Mouse (Mus musculus) spleen, adult 2 months (tissue): Measurements from ENCODE around the gene Nme1. TPM values are rescaled to one million over a fixed set of nuclear protein-coding genes. Genes with fewer than 3 reads are reported as not detected.

Source experiments
- DNase-seq, 2 experiments: peaks; one replicate each; pipeline versions ENCODE4 v3.0.0 to v3.0.0-alpha.2; 2012 to 2021; ENCODE audit warnings: low spot score in 2 of 2, low read depth in 1 of 2
- H3K27ac ChIP-seq: fragments of 200-500 bp; 2 replicates; pipeline ENCODE4 v1.5.1; 2012; ENCODE audit warnings: low read length, inconsistent platforms; ENCODE audit not compliant: insufficient read depth
- H3K27me3 ChIP-seq: fragments of 200-500 bp; 2 replicates; pipeline ENCODE4 v1.6.1; 2012; ENCODE audit warnings: mild to moderate bottlenecking, moderate library complexity, low read length, inconsistent platforms; ENCODE audit not compliant: control insufficient read depth, insufficient read depth
- H3K36me3 ChIP-seq: fragments of 200-500 bp; 2 replicates; pipeline ENCODE4 v1.6.1; 2012; ENCODE audit warnings: mild to moderate bottlenecking, low read length, inconsistent platforms; ENCODE audit not compliant: control insufficient read depth, insufficient read depth
- H3K4me1 ChIP-seq: fragments of 200-500 bp; 2 replicates; pipeline ENCODE4 v1.6.1; 2011; ENCODE audit warnings: inconsistent platforms; ENCODE audit not compliant: control insufficient read depth, insufficient read depth, insufficient read length
- H3K4me3 ChIP-seq: fragments of 200-500 bp; 2 replicates; pipeline ENCODE4 v1.5.1; 2011; ENCODE audit warnings: mild to moderate bottlenecking, inconsistent platforms; ENCODE audit not compliant: insufficient read depth, insufficient read length; ENCODE audit errors: extremely low read depth
- CTCF ChIP-seq: fragments of 200-500 bp; IDR thresholded peaks from 2 replicates; pipeline ENCODE4 v1.5.1; 2011; ENCODE audit warnings: mild to moderate bottlenecking, inconsistent platforms; ENCODE audit not compliant: insufficient read depth, insufficient read length, insufficient replicate concordance; ENCODE audit errors: extremely low read depth
- POLR2A ChIP-seq: fragments of 200-500 bp; IDR thresholded peaks from 2 replicates; pipeline ENCODE4 v1.6.1; 2011; ENCODE audit warnings: low read depth, low read length, inconsistent platforms
- WGBS: fragments of 180-500 bp; shearing (Covaris S2); methylation state at CpG from one replicate; pipeline ENCODE4 v1.1.7; 2018; 5-methylcytosine and 5-hydroxymethylcytosine counted together
- polyA plus RNA-seq: library from polyadenylated mRNA; depleted of rRNA; stranded (reverse); fragments of >200 nt; gene quantifications from 2 replicates; pipeline ENCODE4 v1.2.3, GENCODE M21; 2012; rRNA removed

Gene Nme1
- polyA plus RNA-seq, 1 experiment, result 81.9 TPM

DNA sequence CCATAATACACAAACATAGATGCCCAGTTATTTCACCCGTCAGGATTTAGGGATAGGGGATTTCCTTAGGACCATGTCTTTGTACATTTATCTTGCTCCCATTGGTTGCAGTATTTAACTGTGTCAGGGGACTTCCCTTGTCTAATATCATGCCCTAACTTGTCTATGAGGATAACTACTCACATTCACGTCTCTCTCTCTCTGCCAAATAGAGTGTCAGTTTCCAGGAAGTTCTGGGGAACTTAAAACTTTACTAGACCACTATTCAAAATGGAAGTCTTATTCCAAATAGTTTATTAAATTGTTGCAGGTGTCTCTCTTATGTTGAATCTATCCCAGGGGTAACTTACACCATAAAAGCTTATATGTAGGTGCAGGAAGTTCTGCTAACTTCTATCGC, 56.7 kb downstream of the Nme1 start:
- H3K36me3 ChIP-seq, result peaks cover 23% of the 10 kb centered on the region
- no peak overlapping the region for H3K4me3 ChIP-seq
- no peak overlapping the region for H3K27ac ChIP-seq
- TF ChIP-seq POLR2A, result no peak
- TF ChIP-seq CTCF, result no peak
- WGBS, result 95% methylated on average over 3 of the region's 3 CpGs
- no peak for DNase-seq
- no peaks in the 10 kb centered on the region for H3K27me3 ChIP-seq
- no peaks in the 10 kb centered on the region for H3K4me1 ChIP-seq

DNA sequence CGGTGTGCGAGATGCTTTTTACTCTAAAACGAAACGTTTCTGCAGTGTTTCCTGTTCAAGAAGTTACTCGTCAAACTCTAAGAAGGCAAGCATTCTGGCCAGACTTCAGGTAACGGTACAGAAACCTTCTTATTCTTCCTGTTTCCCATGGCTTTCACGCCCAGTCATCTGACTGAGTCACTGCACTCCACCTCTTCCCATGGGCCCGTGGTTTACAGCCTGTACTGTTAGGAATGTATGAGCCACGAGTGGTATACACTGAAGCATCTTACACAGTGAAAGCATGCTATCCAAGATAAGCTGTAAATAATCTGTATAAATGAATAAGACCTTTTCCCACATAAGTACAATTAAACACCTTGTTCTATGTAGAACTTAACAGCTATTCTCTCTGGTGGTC, 59.5 kb downstream of the Nme1 start:
- no peak overlapping the region for H3K4me3 ChIP-seq
- no peaks in the 10 kb centered on the region for H3K4me1 ChIP-seq
- no peak overlapping the region for H3K27ac ChIP-seq
- TF ChIP-seq CTCF, result no peak
- no peak for TF ChIP-seq POLR2A
- no peaks in the 10 kb centered on the region for H3K27me3 ChIP-seq
- WGBS, result 74% methylated on average over 9 of the region's 9 CpGs
- peaks cover 22% of the 10 kb centered on the region for H3K36me3 ChIP-seq
- DNase-seq, result no peak

- H3K4me1 ChIP-seq, result no peaks in the 10 kb centered on the region
- no peak overlapping the region for H3K27ac ChIP-seq
- TF ChIP-seq POLR2A (no peak), CTCF (no peak)
- 86% methylated on average over 3 of the region's 3 CpGs for WGBS
- H3K27me3 ChIP-seq, result no peaks in the 10 kb centered on the region
- peaks cover 21% of the 10 kb centered on the region for H3K36me3 ChIP-seq
- no peak overlapping the region for H3K4me3 ChIP-seq
- DNase-seq, result no peak
Measured at GRCm38 (mm10) chr11:93907839-93908238, 60.5 kb downstream of the Nme1 start.

Other genes starting within 250 kb of the Nme1 start
- 3.5 and 4.8 TPM in 2 replicates for gene Utp18, start 82.8 kb downstream of the Nme1 start, polyA plus RNA-seq
- 2.6 and 3.8 TPM in 2 replicates for gene Mbtd1, start 82.7 kb downstream of the Nme1 start, polyA plus RNA-seq
- gene Nme2, start 12.3 kb downstream of the Nme1 start, polyA plus RNA-seq, result 88.3 and 103 TPM in 2 replicates
- gene Gm20390, start 228 bp downstream of the Nme1 start, polyA plus RNA-seq, result 6.0 and 7.0 TPM in 2 replicates
- gene Spag9, start 27.6 kb upstream of the Nme1 start, polyA plus RNA-seq, result 14.8 and 27.5 TPM in 2 replicates
- 10.2 and 11.9 TPM in 2 replicates for gene Tob1, start 242.9 kb upstream of the Nme1 start, polyA plus RNA-seq